Mouse (Mus musculus): ENCODE data around the gene Ptpre.

Ptpre gene

GRCm38 (mm10) chr7:135722011-135722838 lies 184.9 kb downstream of the Ptpre start:
- DNase-seq (ENCODE audit: low read depth, low spot score), result no peak

GRCm38 (mm10) chr7:135723672-135724341 lies 186.5 kb downstream of the Ptpre start:
- no peak for DNase-seq (ENCODE audit: low read depth, low spot score)

GRCm38 (mm10) chr7:135726707-135727106 lies 189.4 kb downstream of the Ptpre start:
- DNase-seq (ENCODE audit: low read depth, low spot score), result no peak

- no peak for DNase-seq (ENCODE audit: low read depth, low spot score)
These were observed 190.8 kb downstream of the Ptpre start for GRCm38 (mm10) chr7:135728038-135728437.

- no peak for DNase-seq (ENCODE audit: low read depth, low spot score)
These were observed 197.1 kb downstream of the Ptpre start for GRCm38 (mm10) chr7:135734379-135734778.

- no peak for DNase-seq (ENCODE audit: low read depth, low spot score)
These were observed 197.8 kb downstream of the Ptpre start for GRCm38 (mm10) chr7:135734911-135735646.

Data from ES-CJ7 (cell line).